Mouse (Mus musculus): ENCODE measurements around the gene Ncoa7. TPM values are rescaled to one million over a fixed set of nuclear protein-coding genes. Genes with fewer than 3 reads are reported as not detected.

Ncoa7 gene
- polyA plus RNA-seq, 1 experiment from 2014 or later = 9.2 TPM

DNA sequence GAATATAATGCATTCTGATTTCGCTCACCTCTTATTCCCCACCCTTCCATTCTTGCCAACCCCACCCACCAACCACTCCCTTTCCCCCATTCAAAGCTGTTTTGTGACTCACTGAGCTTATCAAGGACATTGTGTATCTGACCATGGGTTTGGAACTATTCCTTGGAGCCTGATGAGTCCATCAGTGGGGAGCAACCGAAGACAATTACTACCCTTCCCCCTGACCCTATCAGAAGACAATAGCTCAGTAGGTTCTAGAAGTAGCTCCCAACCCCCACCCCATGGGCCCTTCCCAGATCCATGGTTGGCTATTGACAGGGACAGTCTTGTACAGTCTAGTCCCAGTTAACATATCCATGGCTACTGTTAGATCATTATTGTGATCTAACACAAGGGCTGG is 65.8 kb downstream of the Ncoa7 start:
- Histone ChIP-seq H3K27me3 (replicated peaks; ENCODE audit: control insufficient read depth, insufficient read depth, low read length) (no peaks in the 10 kb centered on the region), H3K4me1 (replicated peaks; ENCODE audit: control insufficient read depth, insufficient read depth, low read length) (no peaks in the 10 kb centered on the region), H3K4me2 (ENCODE audit: low read length) (no peak overlapping the region), H3K4me3 (ENCODE audit: low read depth, low read length) (no peak overlapping the region), H3K27ac (ENCODE audit: low read depth) (no peak overlapping the region), H3K9me3 (ENCODE audit: control insufficient read depth, low read length) (no peaks in the 10 kb centered on the region), H3K36me3 (ENCODE audit: control insufficient read depth, insufficient read depth, low read length) (no peaks in the 10 kb centered on the region), H3K9ac (ENCODE audit: low read length) (no peak overlapping the region)
- 91% methylated on average over 2 of the region's 2 CpGs for WGBS
- DNase-seq (ENCODE audit: low spot score) (no peak), ATAC-seq (replicated peaks; ENCODE audit: low FRiP score, low TSS enrichment, low read depth) (no peak)

DNA sequence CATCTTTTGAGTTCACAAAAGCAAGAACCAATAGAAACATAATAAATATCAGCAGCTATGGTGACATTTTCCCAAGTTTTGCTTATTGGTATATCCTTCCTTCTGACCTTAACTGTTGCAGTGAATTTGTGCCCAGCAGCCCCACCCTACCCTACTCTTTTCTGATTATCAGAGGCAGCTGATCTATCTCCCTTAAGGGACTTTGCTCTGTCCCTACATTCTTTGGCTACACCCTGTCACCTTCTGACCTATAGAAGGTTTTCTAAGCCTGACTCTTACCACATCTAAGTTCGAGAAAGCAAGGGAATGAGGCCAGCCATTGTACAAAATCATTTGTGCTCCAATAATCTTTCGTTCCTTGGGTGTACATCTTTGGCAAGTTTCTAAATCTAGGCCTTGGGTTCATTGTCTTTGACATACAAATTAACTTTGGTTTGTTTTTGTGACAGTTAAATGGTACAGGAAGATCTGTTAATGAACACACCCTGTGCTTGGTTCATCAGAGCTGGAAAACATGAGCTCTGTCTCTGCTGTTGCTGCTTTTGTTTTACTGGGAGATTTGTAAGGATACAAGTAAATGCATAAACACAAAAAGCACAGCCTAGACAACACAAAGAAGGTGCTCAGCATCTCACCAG is 69.9 kb downstream of the Ncoa7 start:
- no peak overlapping the region for H3K27ac ChIP-seq (ENCODE audit: low read depth)
- H3K9ac ChIP-seq (ENCODE audit: low read length) = no peak overlapping the region
- no peaks in the 10 kb centered on the region for H3K9me3 ChIP-seq (ENCODE audit: control insufficient read depth, low read length)
- no peak overlapping the region for H3K4me2 ChIP-seq (ENCODE audit: low read length)
- WGBS = 78% methylated on average over 2 of the region's 2 CpGs
- H3K36me3 ChIP-seq (ENCODE audit: control insufficient read depth, insufficient read depth, low read length) = no peaks in the 10 kb centered on the region
- ATAC-seq (replicated peaks; ENCODE audit: low FRiP score, low TSS enrichment, low read depth) (no peak), DNase-seq (ENCODE audit: low spot score) (no peak)
- no peaks in the 10 kb centered on the region for H3K27me3 ChIP-seq (replicated peaks; ENCODE audit: control insufficient read depth, insufficient read depth, low read length)
- no peaks in the 10 kb centered on the region for H3K4me1 ChIP-seq (replicated peaks; ENCODE audit: control insufficient read depth, insufficient read depth, low read length)
- no peak overlapping the region for H3K4me3 ChIP-seq (ENCODE audit: low read depth, low read length)

DNA sequence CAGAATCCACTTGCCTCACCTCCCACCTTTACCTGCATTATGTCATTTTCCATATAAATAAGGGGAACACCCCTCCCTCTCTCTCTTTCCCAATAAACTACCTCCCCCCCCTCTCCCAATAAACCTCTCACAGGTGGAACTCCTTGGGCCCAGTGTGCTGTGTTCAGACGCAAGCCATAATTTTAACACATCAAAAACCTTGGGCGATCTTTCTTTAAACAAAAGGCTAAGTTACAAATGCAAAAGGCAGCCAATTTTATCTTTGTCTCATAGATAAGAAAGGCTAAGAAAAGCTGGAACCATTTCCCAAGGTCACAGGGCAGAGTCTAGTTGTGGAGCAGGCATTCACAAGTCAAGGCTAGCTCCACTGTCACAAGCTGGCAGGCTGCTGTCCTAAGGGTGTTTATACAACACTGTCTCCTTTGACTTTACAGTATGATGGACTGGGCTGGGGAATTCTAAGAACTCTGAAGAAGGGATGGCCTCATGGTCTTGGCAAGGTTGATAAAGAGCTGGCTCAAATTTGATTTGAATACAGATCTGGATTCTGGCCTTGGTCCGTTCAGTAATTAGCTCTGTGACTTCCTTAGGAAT is 71.7 kb downstream of the Ncoa7 start:
- 53% methylated on average over 3 of the region's 3 CpGs for WGBS
- ATAC-seq (replicated peaks; ENCODE audit: low FRiP score, low TSS enrichment, low read depth) = no peak
- H3K4me1 ChIP-seq (replicated peaks; ENCODE audit: control insufficient read depth, insufficient read depth, low read length) = no peaks in the 10 kb centered on the region

DNA sequence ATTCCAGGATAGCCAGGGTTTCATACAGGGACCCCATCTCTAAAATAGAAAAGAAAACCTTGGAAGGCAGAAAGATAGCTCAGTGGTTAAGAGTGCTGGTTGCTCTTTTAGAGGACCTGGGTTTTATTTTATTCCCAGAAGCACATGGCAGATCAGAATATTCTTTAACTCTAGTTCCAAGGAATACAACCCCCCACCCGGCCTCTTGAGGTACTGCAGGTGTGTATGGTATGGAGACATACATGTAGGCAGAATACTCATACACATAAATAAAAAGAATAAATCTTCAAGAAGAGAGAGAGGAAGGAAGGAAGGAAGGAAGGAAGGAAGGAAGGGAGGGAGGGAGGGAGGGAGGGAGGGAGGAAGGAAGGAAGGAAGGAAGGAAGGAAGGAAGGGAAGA is 72.3 kb downstream of the Ncoa7 start:
- WGBS = 71% methylated on average over 1 of the region's 1 CpGs
- no peaks in the 10 kb centered on the region for H3K36me3 ChIP-seq (ENCODE audit: control insufficient read depth, insufficient read depth, low read length)
- H3K9ac ChIP-seq (ENCODE audit: low read length) = no peak overlapping the region
- DNase-seq (ENCODE audit: low spot score) = no peak
- no peak overlapping the region for H3K27ac ChIP-seq (ENCODE audit: low read depth)
- no peak for ATAC-seq (replicated peaks; ENCODE audit: low FRiP score, low TSS enrichment, low read depth)
- H3K4me1 ChIP-seq (replicated peaks; ENCODE audit: control insufficient read depth, insufficient read depth, low read length) = no peaks in the 10 kb centered on the region
- H3K4me2 ChIP-seq (ENCODE audit: low read length) = no peak overlapping the region
- H3K9me3 ChIP-seq (ENCODE audit: control insufficient read depth, low read length) = no peaks in the 10 kb centered on the region
- H3K27me3 ChIP-seq (replicated peaks; ENCODE audit: control insufficient read depth, insufficient read depth, low read length) = no peaks in the 10 kb centered on the region
- no peak overlapping the region for H3K4me3 ChIP-seq (ENCODE audit: low read depth, low read length)

More for the DNA sequence above, 71.7 kb downstream of the Ncoa7 start:
- H3K27ac ChIP-seq (ENCODE audit: low read depth) = no peak overlapping the region
- H3K36me3 ChIP-seq (ENCODE audit: control insufficient read depth, insufficient read depth, low read length) = no peaks in the 10 kb centered on the region
- no peak overlapping the region for H3K4me3 ChIP-seq (ENCODE audit: low read depth, low read length)
- H3K9ac ChIP-seq (ENCODE audit: low read length) = no peak overlapping the region
- no peaks in the 10 kb centered on the region for H3K27me3 ChIP-seq (replicated peaks; ENCODE audit: control insufficient read depth, insufficient read depth, low read length)
- no peak for DNase-seq (ENCODE audit: low spot score)
- H3K4me2 ChIP-seq (ENCODE audit: low read length) = no peak overlapping the region
- H3K9me3 ChIP-seq (ENCODE audit: control insufficient read depth, low read length) = no peaks in the 10 kb centered on the region

DNA sequence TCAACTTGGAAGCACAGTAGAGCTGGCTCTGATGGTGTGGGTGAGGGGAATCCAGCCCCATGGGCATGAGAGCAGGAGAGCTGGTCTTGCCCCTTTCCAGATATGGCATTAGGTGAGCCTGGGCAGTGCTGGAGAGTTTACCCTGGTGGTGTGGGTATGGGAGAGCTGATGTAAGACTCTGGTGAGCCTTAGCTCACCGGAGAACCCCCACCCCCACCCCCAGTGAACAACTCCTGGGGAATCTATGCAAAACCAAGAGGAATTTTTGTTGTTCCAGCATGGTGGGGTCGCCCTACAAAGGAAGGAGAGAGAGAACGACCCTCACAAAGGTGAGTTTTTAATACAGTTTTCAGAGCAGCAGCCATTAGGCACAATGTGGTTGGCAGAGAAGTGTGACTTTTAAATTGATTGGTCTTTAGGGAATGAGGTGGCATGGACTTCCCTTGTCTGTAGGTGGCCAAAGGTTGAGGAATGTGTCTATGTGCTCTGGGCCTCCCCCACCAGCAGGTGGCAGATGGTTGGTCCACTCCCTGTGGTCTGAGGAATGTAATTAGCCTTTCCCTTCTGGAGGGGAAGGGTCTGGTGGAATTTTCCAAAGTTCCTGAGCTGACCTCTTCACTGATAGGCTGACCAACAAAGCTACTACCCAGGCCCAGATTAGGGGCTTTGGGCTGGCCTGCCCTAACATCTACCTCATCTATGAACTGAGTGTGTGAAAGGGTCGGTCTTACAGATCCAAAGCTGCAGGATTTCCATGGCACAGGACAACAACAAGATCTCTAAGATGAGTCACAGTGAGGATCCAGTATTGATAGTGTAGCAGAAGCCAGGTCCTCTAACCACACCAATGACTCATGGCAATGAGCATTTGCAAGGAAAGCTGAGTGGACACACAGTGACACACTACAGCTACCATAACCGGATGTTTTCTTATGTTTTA is 73.7 kb downstream of the Ncoa7 start:
- Histone ChIP-seq H3K9ac (ENCODE audit: low read length) (no peak overlapping the region), H3K4me1 (replicated peaks; ENCODE audit: control insufficient read depth, insufficient read depth, low read length) (no peaks in the 10 kb centered on the region), H3K36me3 (ENCODE audit: control insufficient read depth, insufficient read depth, low read length) (no peaks in the 10 kb centered on the region), H3K27me3 (replicated peaks; ENCODE audit: control insufficient read depth, insufficient read depth, low read length) (no peaks in the 10 kb centered on the region), H3K4me3 (ENCODE audit: low read depth, low read length) (no peak overlapping the region), H3K4me2 (ENCODE audit: low read length) (no peak overlapping the region), H3K9me3 (ENCODE audit: control insufficient read depth, low read length) (no peaks in the 10 kb centered on the region), H3K27ac (ENCODE audit: low read depth) (no peak overlapping the region)
- ATAC-seq (replicated peaks; ENCODE audit: low FRiP score, low TSS enrichment, low read depth) = no peak
- 90% methylated on average over 5 of the region's 5 CpGs for WGBS
- DNase-seq (ENCODE audit: low spot score) = no peak

DNA sequence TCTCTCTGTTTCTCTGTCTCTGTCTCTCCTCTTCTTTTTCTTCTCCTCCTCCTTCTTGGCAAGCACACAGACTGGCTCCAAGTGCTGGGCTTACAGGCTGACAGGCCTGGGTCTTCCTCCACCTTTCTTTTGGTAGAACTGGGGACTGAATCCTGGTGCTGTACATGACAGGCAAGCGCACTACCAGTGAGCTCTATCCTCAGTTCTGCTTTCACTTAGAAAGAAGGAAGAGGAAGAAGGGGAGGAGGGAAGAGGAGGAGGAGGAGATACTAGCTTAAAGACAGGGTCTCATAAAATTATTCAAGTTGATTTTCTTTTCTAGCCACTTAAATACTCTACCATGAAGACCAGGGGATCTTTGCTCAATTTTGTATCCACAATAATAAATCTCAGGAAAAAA is 80.1 kb downstream of the Ncoa7 start:
- Histone ChIP-seq H3K4me2 (ENCODE audit: low read length) (no peak overlapping the region), H3K36me3 (ENCODE audit: control insufficient read depth, insufficient read depth, low read length) (no peaks in the 10 kb centered on the region), H3K27me3 (replicated peaks; ENCODE audit: control insufficient read depth, insufficient read depth, low read length) (no peaks in the 10 kb centered on the region), H3K4me3 (ENCODE audit: low read depth, low read length) (no peak overlapping the region), H3K4me1 (replicated peaks; ENCODE audit: control insufficient read depth, insufficient read depth, low read length) (no peaks in the 10 kb centered on the region), H3K9me3 (ENCODE audit: control insufficient read depth, low read length) (no peaks in the 10 kb centered on the region), H3K27ac (ENCODE audit: low read depth) (no peak overlapping the region), H3K9ac (ENCODE audit: low read length) (no peak overlapping the region)
- 100% methylated on average over 1 of the region's 1 CpGs for WGBS
- ATAC-seq (replicated peaks; ENCODE audit: low FRiP score, low TSS enrichment, low read depth) (no peak), DNase-seq (ENCODE audit: low spot score) (no peak)

DNA sequence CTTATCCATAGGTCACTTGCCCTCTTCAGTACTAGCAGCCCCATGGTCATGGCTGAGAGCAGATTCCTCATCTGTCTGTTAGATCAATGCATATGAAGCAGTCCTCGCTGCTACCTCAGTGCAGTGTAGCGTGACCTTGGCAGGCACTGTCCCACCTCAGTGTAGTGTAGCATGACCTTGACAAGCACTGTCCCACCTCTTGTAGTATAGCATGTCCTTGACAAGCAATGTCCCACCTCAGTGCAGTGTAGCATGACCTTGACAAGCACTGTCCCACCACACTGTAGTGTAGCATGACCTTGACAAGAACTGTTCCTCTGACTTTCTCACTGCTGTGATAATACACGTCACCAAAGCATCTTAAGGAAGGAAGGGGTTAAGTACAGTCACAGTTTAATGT is 82.6 kb downstream of the Ncoa7 start:
- Histone ChIP-seq H3K36me3 (ENCODE audit: control insufficient read depth, insufficient read depth, low read length) (no peaks in the 10 kb centered on the region), H3K4me3 (ENCODE audit: low read depth, low read length) (no peak overlapping the region), H3K9me3 (ENCODE audit: control insufficient read depth, low read length) (no peaks in the 10 kb centered on the region), H3K9ac (ENCODE audit: low read length) (no peak overlapping the region), H3K4me2 (ENCODE audit: low read length) (no peak overlapping the region), H3K4me1 (replicated peaks; ENCODE audit: control insufficient read depth, insufficient read depth, low read length) (no peaks in the 10 kb centered on the region), H3K27me3 (replicated peaks; ENCODE audit: control insufficient read depth, insufficient read depth, low read length) (no peaks in the 10 kb centered on the region), H3K27ac (ENCODE audit: low read depth) (no peak overlapping the region)
- 85% methylated on average over 3 of the region's 3 CpGs for WGBS
- ATAC-seq (replicated peaks; ENCODE audit: low FRiP score, low TSS enrichment, low read depth) (no peak), DNase-seq (ENCODE audit: low spot score) (no peak)

DNA sequence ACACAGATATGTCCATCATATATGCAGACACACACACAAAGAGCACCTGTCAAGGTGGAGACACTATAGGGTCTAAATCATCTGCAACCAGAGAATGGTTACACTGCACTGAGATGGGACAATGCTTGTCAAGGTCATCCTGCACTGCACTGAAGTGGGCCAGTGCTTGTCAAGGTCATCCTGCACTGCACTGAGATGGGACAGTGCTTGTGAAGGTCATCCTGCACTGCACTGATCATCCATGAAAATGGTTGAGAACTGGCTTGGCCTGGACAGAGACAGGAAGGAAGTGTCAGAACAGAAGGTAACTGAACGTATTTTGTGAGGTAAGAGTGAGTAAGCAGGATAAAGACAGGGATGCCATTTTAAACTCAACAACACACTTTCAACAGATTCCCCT is 83.2 kb downstream of the Ncoa7 start:
- Histone ChIP-seq H3K9ac (ENCODE audit: low read length) (no peak overlapping the region), H3K4me3 (ENCODE audit: low read depth, low read length) (no peak overlapping the region), H3K4me1 (replicated peaks; ENCODE audit: control insufficient read depth, insufficient read depth, low read length) (no peaks in the 10 kb centered on the region), H3K9me3 (ENCODE audit: control insufficient read depth, low read length) (no peaks in the 10 kb centered on the region), H3K36me3 (ENCODE audit: control insufficient read depth, insufficient read depth, low read length) (no peaks in the 10 kb centered on the region), H3K27me3 (replicated peaks; ENCODE audit: control insufficient read depth, insufficient read depth, low read length) (no peaks in the 10 kb centered on the region), H3K4me2 (ENCODE audit: low read length) (no peak overlapping the region), H3K27ac (ENCODE audit: low read depth) (no peak overlapping the region)
- no peak for DNase-seq (ENCODE audit: low spot score)
- 79% methylated on average over 1 of the region's 1 CpGs for WGBS
- no peak for ATAC-seq (replicated peaks; ENCODE audit: low FRiP score, low TSS enrichment, low read depth)
